Mouse (Mus musculus) erythroblast, embryonic 14.5 days (primary cell): ENCODE data around the gene Traip. TPM values are rescaled to one million over a fixed set of nuclear protein-coding genes. Genes with fewer than 3 reads are reported as not detected.

Experiments
- H3K27me3 ChIP-seq: 2 replicates; pipeline ENCODE4 v1.6.1; 2012; ENCODE audit warnings: inconsistent platforms; ENCODE audit not compliant: control insufficient read depth
- H3K36me3 ChIP-seq: 2 replicates; pipeline ENCODE4 v1.6.1; 2012; ENCODE audit warnings: mild to moderate bottlenecking, inconsistent platforms; ENCODE audit not compliant: control insufficient read depth
- H3K4me1 ChIP-seq: 2 replicates; pipeline ENCODE4 v1.6.1; 2012; ENCODE audit warnings: inconsistent platforms; ENCODE audit not compliant: control insufficient read depth
- H3K4me3 ChIP-seq: replicated peaks from 2 replicates; pipeline ENCODE3; 2012; ENCODE audit warnings: moderate library complexity, mild to moderate bottlenecking, inconsistent platforms
- H3K9me3 ChIP-seq: 2 replicates; pipeline ENCODE4 v1.6.1; 2012; ENCODE audit warnings: low read length, inconsistent platforms, mixed read lengths; ENCODE audit not compliant: control insufficient read depth
- GATA1 ChIP-seq: IDR thresholded peaks from 2 replicates; pipeline ENCODE4 v1.6.1; 2012; ENCODE audit warnings: low read length, inconsistent platforms, mixed read lengths
- TAL1 ChIP-seq: IDR thresholded peaks from 3 replicates; pipeline ENCODE4 v1.6.1; 2012; ENCODE audit warnings: low read length, inconsistent platforms, mixed read lengths
- polyA plus RNA-seq: library from polyadenylated mRNA; stranded (reverse); fragments of >175 nt; gene quantifications from 2 replicates; pipeline ENCODE4 v1.2.3, GENCODE M21; 2012

The Traip gene
- polyA plus RNA-seq, 1 experiment = 0.97 TPM

- H3K27me3 ChIP-seq = peaks cover 31% of the 10 kb centered on the region
- H3K36me3 ChIP-seq = no peaks in the 10 kb centered on the region
- no peaks in the 10 kb centered on the region for H3K9me3 ChIP-seq
- no peak for TF ChIP-seq TAL1
- no peak for TF ChIP-seq GATA1
- peaks cover 6% of the 10 kb centered on the region for H3K4me1 ChIP-seq
- H3K4me3 ChIP-seq = no peak overlapping the region
These were observed 22.2 kb upstream of the Traip start for GRCm38 (mm10) chr9:107927749-107928148.

DNA sequence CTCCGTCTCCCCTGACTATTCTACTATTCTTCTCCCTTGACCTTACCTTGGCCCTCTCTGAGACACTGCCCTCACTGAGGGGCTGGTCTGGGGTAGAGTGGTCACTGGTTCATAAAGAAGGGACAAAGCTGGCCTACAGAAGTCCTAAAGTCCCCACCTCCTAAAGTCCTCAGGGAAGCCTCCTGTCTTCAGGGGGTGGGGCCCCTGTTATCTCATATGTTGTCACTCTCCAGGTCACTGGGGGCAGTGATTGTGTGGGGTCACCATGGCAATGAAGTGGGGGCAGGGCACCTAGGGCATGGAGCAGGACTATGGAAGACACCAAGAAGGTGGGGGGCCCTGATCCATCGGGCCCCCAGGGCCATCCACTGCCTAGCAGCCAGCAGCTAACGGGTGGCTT lies 21.8 kb upstream of the Traip start, which contains the start of gene Actl11:
Actl11 (plus strand) TSS at position 301 of the 400 bp plus-strand sequence.
- H3K4me1 ChIP-seq = peaks cover 6% of the 10 kb centered on the region
- H3K36me3 ChIP-seq = no peaks in the 10 kb centered on the region
- H3K9me3 ChIP-seq = no peaks in the 10 kb centered on the region
- peaks cover 32% of the 10 kb centered on the region for H3K27me3 ChIP-seq
- no peak within 1 kb of the TSS for H3K4me3 ChIP-seq
- TF ChIP-seq GATA1 = no peak

GRCm38 (mm10) chr9:107932221-107932620 lies 17.7 kb upstream of the Traip start:
- Histone ChIP-seq H3K4me3 (no peak overlapping the region), H3K9me3 (no peaks in the 10 kb centered on the region), H3K36me3 (no peaks in the 10 kb centered on the region), H3K4me1 (peaks cover 6% of the 10 kb centered on the region), H3K27me3 (peaks cover 60% of the 10 kb centered on the region)
- TF ChIP-seq GATA1 (no peak), TAL1 (no peak)

GRCm38 (mm10) chr9:107934146-107934545 lies 15.8 kb upstream of the Traip start:
- no peaks in the 10 kb centered on the region for H3K9me3 ChIP-seq
- H3K4me3 ChIP-seq = no peak overlapping the region
- TF ChIP-seq GATA1 = no peak
- peaks cover 2% of the 10 kb centered on the region for H3K4me1 ChIP-seq
- H3K36me3 ChIP-seq = no peaks in the 10 kb centered on the region
- H3K27me3 ChIP-seq = peaks cover 64% of the 10 kb centered on the region

GRCm38 (mm10) chr9:107935374-107935773 lies 14.6 kb upstream of the Traip start, which contains the start of gene Camkv:
Gene Camkv (plus strand): TSS chr9:107935674.
- H3K4me1 ChIP-seq = peaks cover 10% of the 10 kb centered on the region
- TF ChIP-seq GATA1 = no peak
- TF ChIP-seq TAL1 = no peak
- H3K27me3 ChIP-seq = peaks cover 74% of the 10 kb centered on the region
- no peaks in the 10 kb centered on the region for H3K36me3 ChIP-seq
- no peaks in the 10 kb centered on the region for H3K9me3 ChIP-seq
- no peak within 1 kb of the TSS for H3K4me3 ChIP-seq

DNA sequence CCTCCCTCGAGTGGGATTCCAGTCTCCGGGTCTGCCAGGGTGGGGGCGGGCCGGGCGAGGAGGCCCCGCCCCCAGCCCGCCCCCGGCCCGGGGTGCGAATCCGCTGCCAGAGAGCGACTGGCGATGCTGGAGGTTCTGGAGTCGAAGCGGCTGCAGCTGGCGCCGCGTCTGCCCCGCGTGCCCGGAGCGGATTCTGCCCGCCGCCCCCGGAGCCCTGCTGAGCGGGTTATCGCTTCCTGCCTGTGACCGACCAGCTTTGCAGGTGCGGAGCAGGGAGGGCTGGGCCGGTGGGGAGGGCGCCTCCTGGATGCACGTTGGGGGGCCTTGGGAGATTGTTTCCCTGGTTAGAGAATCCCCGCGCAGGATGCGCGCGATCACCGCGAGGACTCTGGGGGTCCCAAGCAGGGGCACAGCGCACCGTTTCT lies 14.1 kb upstream of the Traip start:
- Histone ChIP-seq H3K4me1 (peaks cover 10% of the 10 kb centered on the region), H3K4me3 (no peak overlapping the region), H3K27me3 (peaks cover 77% of the 10 kb centered on the region), H3K9me3 (no peaks in the 10 kb centered on the region), H3K36me3 (no peaks in the 10 kb centered on the region)
- TF ChIP-seq TAL1 = no peak
- TF ChIP-seq GATA1 = no peak

- TF ChIP-seq TAL1 (no peak), GATA1 (no peak)
- peaks cover 80% of the 10 kb centered on the region for H3K27me3 ChIP-seq
These were observed 13.6 kb upstream of the Traip start for GRCm38 (mm10) chr9:107936215-107936822.

DNA sequence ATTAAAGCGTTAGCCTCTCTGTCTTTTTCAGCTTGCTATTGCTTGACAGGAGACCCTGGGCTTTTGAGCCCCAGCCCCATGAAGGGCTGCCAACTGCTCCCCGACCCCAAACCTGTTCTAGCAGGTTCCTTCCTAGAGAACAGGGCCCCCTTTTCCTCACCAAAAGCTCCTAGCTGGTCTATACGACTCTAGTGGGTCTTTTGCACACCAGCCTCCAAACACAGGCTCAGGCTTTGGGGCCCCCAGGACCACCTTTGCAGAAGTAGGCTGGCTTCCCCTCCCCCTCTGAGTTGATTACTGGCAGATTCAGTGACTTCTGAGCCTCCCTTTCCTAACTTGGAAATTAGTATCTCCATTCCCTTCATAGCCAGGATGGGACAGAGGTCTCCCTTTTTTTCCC lies 13.1 kb upstream of the Traip start:
- H3K36me3 ChIP-seq = no peaks in the 10 kb centered on the region
- H3K4me3 ChIP-seq = no peak overlapping the region
- TF ChIP-seq TAL1 (no peak), GATA1 (no peak)
- H3K9me3 ChIP-seq = no peaks in the 10 kb centered on the region
- H3K27me3 ChIP-seq = peaks cover 82% of the 10 kb centered on the region
- peaks cover 10% of the 10 kb centered on the region for H3K4me1 ChIP-seq

More at GRCm38 (mm10) chr9:107936215-107936822, 13.6 kb upstream of the Traip start:
- peaks cover 10% of the 10 kb centered on the region for H3K4me1 ChIP-seq
- H3K36me3 ChIP-seq = no peaks in the 10 kb centered on the region
- no peaks in the 10 kb centered on the region for H3K9me3 ChIP-seq
- no peak overlapping the region for H3K4me3 ChIP-seq

DNA sequence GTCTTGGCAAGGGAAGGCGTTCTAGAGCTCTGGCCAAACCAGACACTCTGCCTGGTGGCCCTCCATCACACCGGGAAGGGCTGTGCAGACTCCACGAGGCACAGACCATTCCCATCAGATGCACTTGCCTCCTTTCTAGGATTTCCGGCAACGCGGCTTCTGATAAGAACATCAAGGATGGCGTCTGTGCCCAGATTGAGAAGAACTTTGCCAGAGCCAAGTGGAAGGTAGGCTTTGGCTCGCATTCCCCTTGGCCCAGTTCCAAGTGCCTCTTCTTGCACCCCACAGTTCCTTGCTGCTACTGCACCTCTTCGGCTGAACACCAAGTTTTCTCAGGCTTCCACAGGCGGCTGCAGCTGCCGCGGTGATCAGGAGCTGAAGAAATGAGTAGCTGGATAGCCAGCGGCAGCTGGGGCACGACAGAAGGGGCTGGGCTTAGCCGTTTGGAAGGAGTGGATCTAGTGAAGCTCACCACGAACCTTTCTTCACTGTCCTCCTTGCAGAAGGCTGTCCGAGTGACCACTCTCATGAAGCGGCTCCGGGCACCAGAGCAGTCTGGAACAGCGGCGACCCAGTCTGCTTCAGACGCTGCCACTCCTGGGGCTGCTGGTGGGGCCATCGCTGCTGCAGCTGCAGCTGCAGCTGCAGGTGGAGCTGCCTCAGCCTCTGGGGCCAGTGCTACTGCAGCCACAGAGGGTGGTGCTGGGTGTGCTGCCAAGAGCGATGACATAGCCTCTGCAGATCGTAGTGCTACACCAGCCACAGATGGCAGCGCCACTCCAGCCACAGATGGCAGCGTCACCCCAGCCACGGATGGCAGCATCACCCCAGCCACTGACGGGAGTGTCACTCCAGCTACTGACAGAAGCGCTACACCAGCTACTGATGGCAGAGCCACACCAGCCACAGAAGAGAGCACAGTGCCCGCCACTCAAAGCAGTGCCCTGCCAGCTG lies 2.4 kb upstream of the Traip start:
- Histone ChIP-seq H3K36me3 (peaks cover 5% of the 10 kb centered on the region), H3K4me1 (peaks cover 27% of the 10 kb centered on the region), H3K4me3 (no peak overlapping the region), H3K9me3 (no peaks in the 10 kb centered on the region), H3K27me3 (no peaks in the 10 kb centered on the region; the same call in 1 of the 2 replicates)
- TF ChIP-seq TAL1 = no peak
- TF ChIP-seq GATA1 = no peak
